Mouse (Mus musculus) midbrain, postnatal 0 days (tissue): ENCODE measurements around the gene St7. TPM values are rescaled to one million over a fixed set of nuclear protein-coding genes. Genes with fewer than 3 reads are reported as not detected.
A peak's percentile ranks its signal among the peaks of the same experiment; 100 is the strongest.
"Not testable (repeated sequence)": the region's sequence is repeated elsewhere in the genome, so short reads cannot be mapped to it uniquely, and the experiment has no call there.

Experiments used
- ATAC-seq: fragments of 200-750 bp; cut with Nextera tagmentation; 2 replicates; pipeline ENCODE4 v1.8.0; 2017; ENCODE audit warnings: moderate number of reproducible peaks, mild to moderate bottlenecking, moderate TSS enrichment, moderate library complexity; ENCODE audit not compliant: low FRiP score
- DNase-seq: peaks from one replicate; pipeline ENCODE4 v3.0.0-alpha.2; 2015; ENCODE audit warnings: low spot score
- H3K27ac ChIP-seq: fragments of 300-500 bp; sonication (generic); 2 replicates; pipeline ENCODE4 v1.5.1; 2014; ENCODE audit warnings: low read depth, mild to moderate bottlenecking, low read length, mixed read lengths
- H3K27me3 ChIP-seq: fragments of 300-500 bp; sonication (generic); 2 replicates; pipeline ENCODE4 v1.6.1; 2014; ENCODE audit warnings: low read length, control low read depth, mixed read lengths; ENCODE audit not compliant: insufficient read depth
- H3K36me3 ChIP-seq: fragments of 300-500 bp; sonication (generic); 2 replicates; pipeline ENCODE4 v1.6.1; 2014; ENCODE audit warnings: low read length, control low read depth, mixed read lengths; ENCODE audit not compliant: insufficient read depth
- H3K4me1 ChIP-seq: fragments of 300-500 bp; sonication (generic); 2 replicates; pipeline ENCODE4 v1.6.1; 2014; ENCODE audit warnings: mild to moderate bottlenecking, control low read depth, antibody characterized with exemption, low read length, mixed read lengths; ENCODE audit not compliant: insufficient read depth
- H3K4me2 ChIP-seq: fragments of 300-500 bp; sonication (generic); 2 replicates; pipeline ENCODE4 v1.6.1; 2014; ENCODE audit warnings: low read depth, mild to moderate bottlenecking, low read length, mixed read lengths; ENCODE audit not compliant: poor library complexity, severe bottlenecking
- H3K4me3 ChIP-seq: fragments of 300-500 bp; sonication (generic); 2 replicates; pipeline ENCODE4 v1.5.1; 2014; ENCODE audit warnings: low read depth, mild to moderate bottlenecking, low read length, moderate library complexity
- H3K9ac ChIP-seq: fragments of 300-500 bp; sonication (generic); replicated peaks from 2 replicates; pipeline ENCODE4 v1.6.1; 2014; ENCODE audit warnings: mild to moderate bottlenecking, low read length, moderate library complexity, mixed read lengths; ENCODE audit not compliant: poor library complexity, severe bottlenecking
- H3K9me3 ChIP-seq: fragments of 300-500 bp; sonication (generic); 2 replicates; pipeline ENCODE4 v1.6.1; 2016; ENCODE audit warnings: low read length, control low read depth
- CTCF ChIP-seq: IDR thresholded peaks from 2 replicates; pipeline ENCODE4 v1.5.1; 2016; ENCODE audit warnings: antibody characterized with exemption, mild to moderate bottlenecking
- WGBS: fragments of 180-500 bp; shearing (Covaris S2); extraction: QIAGEN DNeasy Blood & Tissue Kit; methylation state at CpG from one replicate; pipeline ENCODE4 v1.1.7; 2014; 5-methylcytosine and 5-hydroxymethylcytosine counted together
- polyA plus RNA-seq: library from polyadenylated mRNA; unstranded; fragments of >200 nt; fragmentation: Nextera tagmentation; extraction: Ambion mirVana; gene quantifications from 2 replicates; pipeline ENCODE4 v1.2.1, GENCODE M21; 2015
- total RNA-seq: library from RNA; depleted of rRNA; stranded (reverse); fragments of >200 nt; gene quantifications from 2 replicates; pipeline ENCODE4 v1.2.3, GENCODE M21; 2014

Gene St7
- total and polyA plus RNA-seq, 2 experiments from 2014 or later, result 39.4 to 69.5 TPM

GRCm38 (mm10) chr6:17700936-17701612 is 8.3 kb downstream of the St7 start:
- Histone ChIP-seq H3K4me1 (no peaks in the 10 kb centered on the region), H3K9ac (no peak overlapping the region), H3K36me3 (no peaks in the 10 kb centered on the region), H3K9me3 (no peaks in the 10 kb centered on the region), H3K27me3 (no peaks in the 10 kb centered on the region), H3K27ac (no peak overlapping the region), H3K4me3 (no peak overlapping the region), H3K4me2 (no peak overlapping the region)
- peak; percentile 8 for DNase-seq
- no peak for ATAC-seq
- TF ChIP-seq CTCF, result no peak
- 37% methylated on average over 7 of the region's 7 CpGs for WGBS

GRCm38 (mm10) chr6:17704038-17704437 is 11.3 kb downstream of the St7 start:
- not testable (repeated sequence) for H3K27ac ChIP-seq, H3K9me3 ChIP-seq, H3K9ac ChIP-seq, H3K4me2 ChIP-seq, H3K27me3 ChIP-seq, H3K36me3 ChIP-seq, H3K4me3 ChIP-seq, H3K4me1 ChIP-seq, DNase-seq, ATAC-seq
- 89% methylated on average over 1 of the region's 1 CpGs for WGBS

GRCm38 (mm10) chr6:17705973-17706372 is 13.2 kb downstream of the St7 start:
- 95% methylated on average over 3 of the region's 3 CpGs for WGBS
- Histone ChIP-seq H3K4me2 (no peak overlapping the region), H3K27me3 (no peaks in the 10 kb centered on the region), H3K9me3 (no peaks in the 10 kb centered on the region), H3K27ac (no peak overlapping the region), H3K4me1 (no peaks in the 10 kb centered on the region), H3K4me3 (no peak overlapping the region), H3K36me3 (no peaks in the 10 kb centered on the region), H3K9ac (no peak overlapping the region)
- DNase-seq (no peak), ATAC-seq (no peak)
- no peak for TF ChIP-seq CTCF

- Histone ChIP-seq H3K27ac (no peak overlapping the region), H3K9me3 (no peaks in the 10 kb centered on the region), H3K4me1 (no peaks in the 10 kb centered on the region), H3K36me3 (no peaks in the 10 kb centered on the region), H3K4me3 (no peak overlapping the region), H3K9ac (no peak overlapping the region), H3K27me3 (no peaks in the 10 kb centered on the region), H3K4me2 (no peak overlapping the region)
- no peak for ATAC-seq
- DNase-seq, result no peak
- TF ChIP-seq CTCF, result no peak
- 97% methylated on average over 7 of the region's 7 CpGs for WGBS
Measured at GRCm38 (mm10) chr6:17718978-17719377, 26.2 kb downstream of the St7 start.

- Histone ChIP-seq H3K4me1 (no peaks in the 10 kb centered on the region), H3K9ac (no peak overlapping the region), H3K36me3 (no peaks in the 10 kb centered on the region), H3K27me3 (no peaks in the 10 kb centered on the region), H3K9me3 (no peaks in the 10 kb centered on the region), H3K4me2 (no peak overlapping the region), H3K27ac (no peak overlapping the region), H3K4me3 (no peak overlapping the region)
- DNase-seq, result no peak
- WGBS, result 91% methylated on average over 5 of the region's 5 CpGs
- ATAC-seq, result no peak
- no peak for TF ChIP-seq CTCF
Measured at GRCm38 (mm10) chr6:17719423-17719822, 26.7 kb downstream of the St7 start.

- no peak overlapping the region for H3K27ac ChIP-seq
- no peak for TF ChIP-seq CTCF
- WGBS, result 84% methylated on average over 6 of the region's 6 CpGs
- H3K27me3 ChIP-seq, result no peaks in the 10 kb centered on the region
- no peak overlapping the region for H3K4me2 ChIP-seq
- H3K9ac ChIP-seq, result no peak overlapping the region
- ATAC-seq (no peak), DNase-seq (no peak)
- no peaks in the 10 kb centered on the region for H3K36me3 ChIP-seq
- H3K9me3 ChIP-seq, result no peaks in the 10 kb centered on the region
- H3K4me3 ChIP-seq, result no peak overlapping the region
- H3K4me1 ChIP-seq, result no peaks in the 10 kb centered on the region
Measured at GRCm38 (mm10) chr6:17720022-17720421, 27.3 kb downstream of the St7 start.
